ENCODE assay signal across 11 mouse cellular contexts in genomic region chr10:61331046-61331445, GRCm38 (mm10). TPM values are rescaled to one million over a fixed set of nuclear protein-coding genes. Genes with fewer than 3 reads are reported as not detected.
DNase-seq lines count a peak whose midpoint lies in the region; ATAC-seq and TF ChIP-seq lines count a peak whose summit lies in the region.
"Had no signal": no experiment of that assay in that cellular context is flagged by ENCODE, and none has a peak within 500 bp of the region (broad histone marks: within the 10 kb centered on the region; RNA-seq: fewer than 3 reads in every experiment).

No protein-coding gene starts in this region.

- no peak for TF ChIP-seq POLR2A in heart, adult 2 months (IDR thresholded peaks at IDR 0.05; ENCODE audit: insufficient read depth, low read depth, low read length)
- TF ChIP-seq POLR2A in thymus, adult 2 months (IDR thresholded peaks at IDR 0.05; ENCODE audit: control insufficient read depth, extremely low read depth, insufficient read depth, low read length, poor library complexity) = no peak

- intact Hi-C loops in heart, adult 2 months (cut with DNase I) = no loop called here
- intact Hi-C loops in heart, postnatal 36 days (cut with DNase I) = no loop called here

- H3K9ac ChIP-seq in heart, adult 2 months (ENCODE audit: low read depth, low read length) = no peak overlapping the region
- no peak overlapping the region for H3K9ac ChIP-seq in heart, embryonic 11.5 days (ENCODE audit: low read depth, low read length)
- no peak overlapping the region for H3K9ac ChIP-seq in lung, embryonic 15.5 days

- TF ChIP-seq EP300 in heart, adult 2 months (IDR thresholded peaks at IDR 0.05; ENCODE audit: insufficient read depth, low read depth, low read length) = 0 out of 2 replicates have a peak, but pooled peaks have one; percentile 31

- no peak for TF ChIP-seq CTCF in heart, adult 2 months (IDR thresholded peaks at IDR 0.05)
- TF ChIP-seq CTCF in thymus, adult 2 months (IDR thresholded peaks at IDR 0.05; ENCODE audit: borderline replicate concordance, control insufficient read depth, extremely low read depth, insufficient read depth, low read length, poor library complexity) = no peak

- ATAC-seq in heart, embryonic 11.5 days (replicated peaks; ENCODE audit: insufficient number of reproducible peaks, low FRiP score, low TSS enrichment) = no peak
- peak; percentile 53; the same call in 1 of the 2 replicates for ATAC-seq in lung, embryonic 15.5 days (ENCODE audit: borderline replicate concordance, extremely low read depth, low FRiP score, low TSS enrichment)

- H3K4me3 ChIP-seq in heart, adult 2 months = no peak overlapping the region
- H3K4me3 ChIP-seq in heart, embryonic 11.5 days (ENCODE audit: low read depth, low read length) = no peak overlapping the region
- H3K4me3 ChIP-seq in lung, embryonic 15.5 days = no peak overlapping the region
- H3K4me3 ChIP-seq in thymus, adult 2 months (ENCODE audit: control insufficient read depth, insufficient read depth, low read length) = no peak overlapping the region

- H3K4me1 ChIP-seq in heart, adult 2 months (ENCODE audit: control insufficient read depth, insufficient read depth, low read length) = no peaks in the 10 kb centered on the region; the same call in 1 of the 2 replicates
- peaks cover 17% of the 10 kb centered on the region for H3K4me1 ChIP-seq in heart, embryonic 11.5 days (ENCODE audit: control insufficient read depth, insufficient read depth, low read length)
- H3K4me1 ChIP-seq in lung, embryonic 15.5 days = no peaks in the 10 kb centered on the region
- H3K4me1 ChIP-seq in thymus, adult 2 months (replicated peaks; ENCODE audit: control insufficient read depth, insufficient read depth, low read length) = no peaks in the 10 kb centered on the region

- WGBS in heart, adult 2 months = 64% methylated on average over 5 of the region's 5 CpGs
- 79% methylated on average over 5 of the region's 5 CpGs for WGBS in heart, embryonic 11.5 days (ENCODE audit: insufficient replicate concordance)
- 62% methylated on average over 5 of the region's 5 CpGs for WGBS in lung, embryonic 15.5 days
- 95% methylated on average over 5 of the region's 5 CpGs for WGBS in thymus, adult 2 months

- H3K36me3 ChIP-seq in heart, adult 2 months (ENCODE audit: control insufficient read depth, insufficient read depth, low read length) = no peaks in the 10 kb centered on the region
- H3K36me3 ChIP-seq in heart, embryonic 11.5 days (ENCODE audit: control insufficient read depth, insufficient read depth, low read length) = peaks cover 6% of the 10 kb centered on the region
- peaks cover 7% of the 10 kb centered on the region; the same call in 1 of the 2 replicates for H3K36me3 ChIP-seq in lung, embryonic 15.5 days
- no peaks in the 10 kb centered on the region for H3K36me3 ChIP-seq in thymus, adult 2 months (ENCODE audit: control insufficient read depth, insufficient read depth, low read length)

- no peaks in the 10 kb centered on the region for H3K27me3 ChIP-seq in heart, adult 2 months (ENCODE audit: control insufficient read depth, insufficient read depth, low read length)
- no peaks in the 10 kb centered on the region for H3K27me3 ChIP-seq in heart, embryonic 11.5 days (ENCODE audit: control insufficient read depth, insufficient read depth, low read length)
- no peaks in the 10 kb centered on the region for H3K27me3 ChIP-seq in lung, embryonic 15.5 days
- H3K27me3 ChIP-seq in thymus, adult 2 months (ENCODE audit: control insufficient read depth, insufficient read depth, low read length) = no peaks in the 10 kb centered on the region
- H3K27me3 ChIP-seq: CH12.LX had no signal

- no peaks in the 10 kb centered on the region for H3K79me2 ChIP-seq in heart, adult 2 months (replicated peaks; ENCODE audit: control insufficient read depth, insufficient read depth, low read length)

- no peak overlapping the region for H3K27ac ChIP-seq in heart, adult 2 months
- H3K27ac ChIP-seq in heart, embryonic 11.5 days (ENCODE audit: low read depth, low read length) = no peak overlapping the region
- H3K27ac ChIP-seq in lung, embryonic 15.5 days = no peak overlapping the region
- H3K27ac ChIP-seq in thymus, adult 2 months (ENCODE audit: control insufficient read depth, insufficient read depth, low read length) = no peak overlapping the region

- no peaks in the 10 kb centered on the region for H3K9me3 ChIP-seq in heart, embryonic 11.5 days (replicated peaks; ENCODE audit: control insufficient read depth, low read length)
- no peaks in the 10 kb centered on the region for H3K9me3 ChIP-seq in lung, embryonic 15.5 days

- no peak overlapping the region for H3K4me2 ChIP-seq in heart, embryonic 11.5 days
- H3K4me2 ChIP-seq in lung, embryonic 15.5 days = no peak overlapping the region

- DNase-seq in heart, adult 2 months = peak; percentile 56 to 64
- peak; percentile 84 to 89 for DNase-seq in cerebellum, postnatal 25 days
- peak; percentile 48 to 54 for DNase-seq in heart, postnatal 36 days
- no peak for DNase-seq in thymus, adult 2 months
- DNase-seq in c-Kit-positive CD71-positive TER-119-positive erythroid progenitor cells, embryonic 14.5 days (ENCODE audit: low spot score) = no peak
- no peak for DNase-seq in kidney, adult 18-20 months

RNA-seq across cellular contexts. Expression of gene Prf1, which starts 33.4 kb away (rescaled TPM):
- under 1 TPM; 0.23 to 0.32 TPM for total RNA-seq in heart, adult 2 months (2021)
- polyA plus RNA-seq in heart, adult 2 months (2012; rRNA removed) = 0.12 and 1.3 TPM in 2 replicates
- 0.10 TPM in 1 of 2 replicates, not detected in the other for polyA plus RNA-seq in heart, embryonic 11.5 days (2014; fragmentation: Nextera tagmentation; extraction: Ambion mirVana)
- under 1 TPM in 1 of 2 experiments, not detected in 1; 0.11 TPM for total RNA-seq in heart, postnatal 36 days (2021)
- polyA plus RNA-seq in lung, embryonic 15.5 days (2015; fragmentation: Nextera tagmentation; extraction: Ambion mirVana) = 0.18 TPM in 1 of 2 replicates, not detected in the other
- polyA plus RNA-seq in thymus, adult 2 months (2012; rRNA removed) = 5.7 and 6.1 TPM in 2 replicates
- polyA plus RNA-seq: cortical plate, adult 2 months; limb, embryonic 14.5 days had no signal

RNA-seq across cellular contexts. Expression of gene Pald1, which starts 52.3 kb away (rescaled TPM):
- 10 to 100 TPM; 15.3 to 17.6 TPM for total RNA-seq in heart, adult 2 months (2021)
- polyA plus RNA-seq in heart, adult 2 months (2012; rRNA removed) = 17.7 and 20.4 TPM in 2 replicates
- 17.5 and 22.5 TPM in 2 replicates for polyA plus RNA-seq in heart, embryonic 11.5 days (2014; fragmentation: Nextera tagmentation; extraction: Ambion mirVana)
- 10 to 100 TPM; 19.9 to 21.6 TPM for total RNA-seq in heart, postnatal 36 days (2021)
- polyA plus RNA-seq in lung, embryonic 15.5 days (2015; fragmentation: Nextera tagmentation; extraction: Ambion mirVana) = 47.5 and 48.1 TPM in 2 replicates
- 5.7 and 6.8 TPM in 2 replicates for polyA plus RNA-seq in thymus, adult 2 months (2012; rRNA removed)

RNA-seq across cellular contexts. Expression of gene Adamts14, which starts 57.8 kb away (rescaled TPM):
- total RNA-seq in heart, adult 2 months (2021) = 1 to 10 TPM in 1 of 2 experiments, under 1 TPM in 1; 0.91 to 1.6 TPM
- polyA plus RNA-seq in heart, adult 2 months (2012; rRNA removed) = 1.2 and 1.3 TPM in 2 replicates
- polyA plus RNA-seq in heart, embryonic 11.5 days (2014; fragmentation: Nextera tagmentation; extraction: Ambion mirVana) = 0.59 and 0.64 TPM in 2 replicates
- total RNA-seq in heart, postnatal 36 days (2021) = 1 to 10 TPM in 1 of 2 experiments, under 1 TPM in 1; 0.83 to 1.9 TPM
- 1.6 and 1.9 TPM in 2 replicates for polyA plus RNA-seq in lung, embryonic 15.5 days (2015; fragmentation: Nextera tagmentation; extraction: Ambion mirVana)
- 2.7 and 3.3 TPM in 2 replicates for polyA plus RNA-seq in thymus, adult 2 months (2012; rRNA removed)

Comparison
In these comparisons a context has a peak if more than half of its experiments do, and no peak if none do; other contexts are left out.
1. DNase-seq: peak in heart, adult 2 months (2 of 2), cerebellum, postnatal 25 days (2 of 2) and heart, postnatal 36 days (2 of 2); none in thymus, adult 2 months (single experiment), c-Kit-positive CD71-positive TER-119-positive erythroid progenitor cells, embryonic 14.5 days (single experiment) and kidney, adult 18-20 months (single experiment).